Mouse (Mus musculus): ENCODE measurements around the gene Csk. TPM values are rescaled to one million over a fixed set of nuclear protein-coding genes. Genes with fewer than 3 reads are reported as not detected.

The Csk gene
- total RNA-seq, 2 experiments from 2014 or later: 23.7 to 30.6 TPM

DNA sequence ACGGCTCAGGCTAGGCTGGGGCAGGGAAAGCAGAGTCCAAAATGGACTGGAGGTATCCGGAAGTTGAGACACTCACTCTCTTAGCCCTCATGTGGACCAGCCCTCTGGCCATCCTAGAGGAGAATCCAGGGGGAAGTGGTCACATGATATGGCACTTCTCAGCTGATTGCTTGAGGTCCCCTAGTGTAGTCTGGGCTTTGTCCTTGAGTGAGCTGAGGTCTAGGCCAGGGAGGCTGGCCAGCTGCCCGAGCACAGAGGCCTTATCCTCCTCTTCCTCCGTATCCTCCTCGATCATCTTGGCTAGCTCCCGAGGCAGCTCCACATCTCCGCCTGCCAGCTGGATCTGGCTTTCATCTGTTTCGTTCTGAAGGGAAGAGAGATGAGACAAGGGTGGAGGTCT, 51.3 kb downstream of the Csk start:
- no peak for DNase-seq

DNA sequence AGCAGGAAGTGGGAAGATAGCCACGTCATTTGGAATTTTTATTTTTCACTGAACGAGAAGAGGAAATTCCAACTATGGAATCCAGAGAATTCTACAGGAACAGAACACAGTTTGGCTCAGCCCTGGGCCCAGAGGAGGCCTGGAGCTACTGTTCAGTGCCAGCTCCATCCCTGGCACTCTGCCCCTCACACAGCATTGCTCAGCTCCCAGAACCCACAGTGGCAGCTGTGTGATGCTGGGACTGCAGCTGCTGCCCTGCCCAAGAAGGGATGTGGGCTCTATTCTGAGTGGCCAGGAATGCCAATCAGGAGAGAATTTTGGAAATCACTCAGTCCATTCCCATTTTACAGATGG, 52.1 kb downstream of the Csk start:
- DNase-seq: no peak

DNA sequence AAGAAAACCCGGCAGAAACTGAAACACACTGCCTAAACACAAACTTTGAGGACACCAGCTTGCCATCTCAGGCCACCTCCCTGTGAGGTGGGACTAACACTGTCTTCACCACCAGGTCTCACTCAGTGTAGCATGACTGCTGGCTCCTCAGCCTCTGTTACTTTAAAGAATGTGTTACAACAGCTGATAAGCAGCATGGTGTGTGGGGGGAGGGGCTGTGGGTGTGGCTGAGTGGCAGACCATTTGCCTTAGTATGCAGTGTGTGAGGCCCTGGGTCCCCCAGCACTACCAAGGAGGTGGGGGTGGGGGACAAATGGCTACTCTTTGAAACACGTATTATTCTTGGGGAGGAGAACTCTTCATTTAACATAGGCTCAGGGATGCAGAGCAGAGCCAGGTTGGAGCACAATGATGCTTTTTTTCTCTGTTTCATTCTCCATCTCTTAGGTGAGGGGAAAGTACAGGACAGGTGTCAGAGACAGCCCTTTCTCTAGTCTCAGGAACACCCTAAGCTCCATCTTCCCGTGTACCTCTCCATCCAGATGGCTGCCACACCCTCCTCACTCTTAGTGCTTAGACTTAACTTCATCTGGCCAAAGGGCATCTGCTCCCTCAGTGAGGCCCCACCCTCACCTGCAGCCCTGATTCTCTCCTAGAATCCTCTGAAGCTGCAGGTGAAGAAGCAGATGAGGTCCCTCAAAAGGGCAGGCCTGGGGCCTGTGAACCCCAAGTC, 52.6 kb downstream of the Csk start:
- no peak for DNase-seq

- no peak for DNase-seq
These were observed 54.4 kb downstream of the Csk start for GRCm38 (mm10) chr9:57598851-57599563.

DNA sequence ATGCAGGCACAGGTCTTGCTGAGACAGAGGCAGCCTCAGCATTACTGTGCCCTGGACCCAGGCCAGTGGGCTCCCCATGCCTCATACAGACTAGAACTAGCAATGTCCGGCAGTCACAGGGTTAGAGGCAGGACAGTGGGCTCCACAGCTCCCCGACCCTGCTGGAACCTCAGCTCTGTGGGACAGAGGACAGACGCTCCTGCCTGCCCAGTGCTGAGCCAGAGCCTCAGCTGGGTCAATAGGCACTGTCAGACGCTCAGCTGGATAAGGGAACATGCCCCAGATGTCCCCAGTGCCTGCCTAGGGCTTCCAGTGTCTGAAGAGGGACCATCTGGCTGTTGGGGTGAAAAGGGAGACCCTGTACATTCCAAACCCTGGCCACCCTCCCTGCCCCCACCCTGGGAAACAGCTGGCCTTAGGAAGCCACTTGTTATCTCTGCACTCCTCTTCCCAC, 55.5 kb downstream of the Csk start:
- DNase-seq: no peak

DNA sequence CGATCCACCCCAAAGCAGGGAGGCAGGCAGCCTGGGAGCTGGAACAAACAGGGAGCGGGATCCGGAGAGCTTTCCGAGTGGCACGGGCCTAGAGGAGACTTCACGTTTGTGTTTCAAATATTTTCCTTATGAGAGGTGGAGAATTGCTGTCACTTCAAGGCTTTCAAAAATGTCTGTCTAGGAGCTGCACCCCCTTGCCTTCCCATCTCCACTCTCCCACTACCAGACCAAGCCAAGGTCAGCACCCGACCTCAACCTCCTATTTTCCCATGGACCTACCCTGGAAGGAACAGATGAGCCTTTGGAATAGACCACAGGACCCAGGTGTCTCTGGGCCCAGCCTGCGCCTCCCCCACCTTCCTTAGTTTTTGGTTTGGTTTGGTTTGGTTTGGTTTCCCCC, 56.2 kb downstream of the Csk start:
- DNase-seq: no peak

DNA sequence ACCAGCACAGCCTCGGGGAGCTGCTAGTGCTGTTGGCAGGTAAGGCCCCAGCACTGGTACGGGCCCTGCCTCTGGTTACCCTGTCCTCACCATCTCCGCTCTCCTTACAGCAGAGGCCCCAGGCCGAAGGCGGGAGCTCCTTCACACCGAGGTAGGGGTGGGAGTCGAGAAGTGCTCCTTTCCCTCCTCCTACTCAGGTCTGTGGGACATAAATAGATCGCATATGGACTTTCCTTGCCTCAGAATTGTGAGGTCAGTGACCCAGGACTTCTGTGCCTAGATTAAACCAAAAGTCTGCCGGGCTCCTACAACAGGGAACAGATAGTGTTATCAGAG, 59.3 kb downstream of the Csk start:
- DNase-seq: no peak

DNA sequence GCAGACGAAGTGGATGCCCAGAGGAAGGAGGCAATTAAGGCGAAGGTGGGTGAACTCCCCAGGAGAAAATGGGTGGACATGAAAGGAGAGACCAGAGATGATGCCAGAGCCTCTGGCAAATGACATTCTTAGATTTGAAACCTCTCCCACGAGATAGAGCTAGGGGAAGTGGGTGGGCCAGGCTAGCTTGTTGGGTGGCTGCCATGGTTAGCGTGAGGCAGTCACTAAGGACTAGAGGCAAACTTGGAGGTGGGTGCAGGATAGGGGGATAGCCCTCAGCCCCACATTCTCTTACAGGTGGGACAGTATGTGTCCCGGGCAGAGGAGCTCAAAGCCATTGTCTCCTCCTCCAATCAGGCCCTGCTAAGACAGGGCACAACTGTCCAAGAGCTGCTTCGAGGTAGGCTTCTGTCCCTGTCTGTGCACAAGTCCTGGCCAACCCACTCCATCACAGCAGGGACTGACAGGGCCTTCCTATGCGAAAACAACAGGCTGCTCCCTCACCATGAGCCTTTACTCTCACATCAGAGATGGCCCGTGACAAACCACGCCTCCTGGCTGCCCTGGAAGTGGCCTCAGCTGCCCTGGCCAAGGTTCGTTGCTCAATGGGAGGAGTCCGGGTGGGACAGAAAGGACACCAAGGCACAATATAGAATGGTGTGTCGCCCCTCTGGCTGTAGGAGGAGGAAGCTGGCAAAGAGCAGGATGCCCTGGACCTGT, 59.8 kb downstream of the Csk start:
- no peak for DNase-seq

DNA sequence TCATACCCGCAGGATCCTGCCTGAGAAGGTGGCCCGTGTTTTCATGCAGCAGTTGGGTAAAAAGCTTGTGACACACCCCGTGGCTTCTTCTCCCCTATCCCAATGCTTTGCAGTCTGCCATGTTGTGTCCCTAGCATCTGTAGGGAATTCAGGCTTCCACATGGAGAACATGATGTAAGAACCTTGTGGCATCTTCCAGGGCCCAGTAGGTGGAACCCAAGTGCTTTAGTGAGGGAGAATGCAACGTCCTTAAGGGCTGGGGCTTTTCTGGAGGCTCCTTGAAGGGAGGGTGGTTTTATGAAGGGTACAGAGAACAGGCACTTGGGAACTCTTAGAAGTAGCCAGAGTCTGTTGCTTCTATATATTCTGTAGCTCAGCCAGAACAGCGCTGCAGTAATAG, 62.7 kb downstream of the Csk start:
- no peak for DNase-seq

GRCm38 (mm10) chr9:57589224-57590126, 64.0 kb downstream of the Csk start, which contains the start of gene Ulk3:
TSS of gene Ulk3 (plus strand) at chr9:57589452.
- DNase-seq: peak; percentile 85 to 90

GRCm38 (mm10) chr9:57584991-57585390, 68.4 kb downstream of the Csk start:
- no peak for DNase-seq

DNA sequence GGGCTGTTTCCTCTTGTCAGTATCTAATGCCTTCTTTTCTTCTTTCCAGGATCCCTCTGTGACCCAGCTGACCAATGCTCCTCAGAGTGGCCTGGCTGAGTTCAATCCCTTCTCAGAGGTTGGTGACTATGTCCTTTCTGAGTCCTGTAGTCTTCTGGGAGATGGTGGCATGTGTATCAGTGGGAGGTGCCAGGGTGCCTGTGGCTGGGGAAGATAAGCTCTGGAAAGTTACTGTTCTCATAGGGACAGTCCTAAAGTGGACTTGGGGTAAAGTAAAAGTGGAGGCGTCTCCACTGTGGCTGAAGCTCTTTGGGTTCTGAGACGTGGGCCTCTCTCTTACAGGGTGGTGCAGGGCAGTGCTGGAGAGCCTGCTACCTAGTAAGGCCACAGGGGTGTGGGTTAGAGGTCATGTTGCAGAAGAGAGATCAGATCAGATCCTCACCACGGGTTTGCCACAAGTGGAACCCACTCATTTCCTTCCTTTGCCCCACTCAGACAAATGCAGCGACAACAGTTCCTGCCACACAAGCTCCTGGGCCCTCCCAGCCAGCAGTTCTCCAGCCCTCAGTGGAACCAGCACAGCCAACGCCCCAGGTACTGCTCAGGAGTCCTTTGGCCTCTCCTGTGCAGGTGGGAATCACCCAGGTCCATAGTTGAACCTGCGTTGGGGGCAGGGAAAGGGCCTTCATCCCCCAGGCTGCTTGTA, 76.1 kb downstream of the Csk start:
- no peak for DNase-seq

Other genes starting within 250 kb of the Csk start
- gene Ppcdc, start 213.5 kb downstream of the Csk start, total RNA-seq (2021): 1 to 10 TPM; 7.8 to 8.6 TPM
- gene Scamp5, start 185.6 kb downstream of the Csk start, total RNA-seq (2021): 1 to 10 TPM; 5.7 TPM
- gene Rpp25, start 149.6 kb downstream of the Csk start, total RNA-seq (2021): 1 to 10 TPM in 1 of 2 experiments, under 1 TPM in 1; 0.92 to 2.0 TPM
- gene Cox5a, start 132.4 kb downstream of the Csk start, total RNA-seq (2021): 1,000 to 10,000 TPM; 2,577 to 2,715 TPM
- gene Fam219b, start 116.1 kb downstream of the Csk start, total RNA-seq (2021): 1 to 10 TPM; 8.1 to 9.2 TPM
- gene Mpi, start 100.9 kb downstream of the Csk start, total RNA-seq (2021): 100 to 1,000 TPM; 118 to 140 TPM
- 10 to 100 TPM; 24.2 to 28.5 TPM for gene Scamp2, start 92.7 kb downstream of the Csk start, total RNA-seq (2021)
- 1 to 10 TPM; 8.6 to 9.3 TPM for gene Ulk3, start 64.2 kb downstream of the Csk start, total RNA-seq (2021)
- not detected for gene Cplx3, start 47.4 kb downstream of the Csk start, total RNA-seq (2021)
- gene Lman1l, start 32.9 kb downstream of the Csk start, total RNA-seq (2021): under 1 TPM; 0.15 to 0.23 TPM
- not detected for gene Cyp1a2, start 30.1 kb upstream of the Csk start, total RNA-seq (2021)
- under 1 TPM; 0.15 to 0.39 TPM for gene Cyp1a1, start 34.3 kb upstream of the Csk start, total RNA-seq (2021)
- 1 to 10 TPM; 4.7 to 6.6 TPM for gene Edc3, start 54.9 kb upstream of the Csk start, total RNA-seq (2021)
- gene Clk3, start 112.2 kb upstream of the Csk start, total RNA-seq (2021): 10 to 100 TPM; 21.3 to 29.0 TPM
- gene Arid3b, start 183.2 kb upstream of the Csk start, total RNA-seq (2021): 1 to 10 TPM; 3.7 to 4.9 TPM

All from heart, adult 18-20 months (tissue).